Mouse (Mus musculus) right cerebral cortex, postnatal 25 days (tissue): Measurements from ENCODE around the gene Ppm1e.
A peak's percentile ranks its signal among the peaks of the same experiment; 100 is the strongest.

Experiments
- DNase-seq: peaks from one replicate; pipeline ENCODE4 v3.0.0; 2022

Gene Ppm1e

DNA sequence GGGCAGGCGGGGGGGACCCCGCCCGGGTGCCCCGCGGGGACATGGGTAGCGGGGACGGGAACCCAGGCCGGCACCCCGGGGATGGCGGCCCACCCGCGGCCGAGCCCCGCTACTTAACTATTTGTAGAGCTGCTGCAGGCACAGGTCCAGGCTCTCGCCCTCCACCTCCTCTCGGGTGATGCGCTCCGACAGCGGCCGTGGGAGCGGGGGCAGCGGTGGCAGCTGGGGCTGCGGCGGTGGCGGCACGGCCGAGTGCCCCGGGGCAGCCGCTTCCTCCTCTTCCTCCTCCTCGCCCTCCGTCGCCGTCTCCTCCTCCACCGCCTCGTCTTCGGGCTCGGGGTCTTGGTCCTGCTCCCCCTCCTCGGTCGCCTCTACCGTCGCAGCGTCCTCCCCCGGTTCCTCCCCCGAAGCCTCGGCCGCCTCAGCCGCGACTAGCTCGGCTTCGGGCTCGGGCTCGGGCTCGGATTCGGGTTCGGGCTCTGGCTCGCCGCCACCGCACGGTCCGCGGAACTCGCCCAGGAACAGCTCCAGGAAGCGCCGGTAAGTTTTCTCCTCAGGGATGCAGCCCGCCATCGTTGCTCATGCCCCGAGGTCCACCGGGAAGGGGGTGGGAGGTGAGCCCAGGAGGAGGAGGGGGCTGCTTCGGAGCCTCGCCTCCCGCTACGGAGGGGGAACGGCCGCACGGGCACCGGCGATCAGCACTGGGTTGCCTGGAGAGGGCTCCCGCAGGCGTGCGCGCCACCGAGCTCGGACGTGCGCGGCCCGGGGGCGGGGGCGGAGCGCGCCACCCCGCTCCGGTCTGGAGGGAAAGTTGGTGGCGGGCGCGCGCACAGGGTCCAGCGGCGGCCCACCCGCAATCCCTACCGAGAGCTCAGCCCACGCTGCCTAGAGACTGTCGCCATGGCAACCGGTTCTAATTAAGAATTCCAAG lies at the start of gene Ppm1e:
TSS of gene Ppm1e (minus strand) at position 693 of the 931 bp plus-strand sequence.
- DNase-seq = peak; percentile 89

GRCm38 (mm10) chr11:87404876-87405275 lies 46.1 kb upstream of the Ppm1e start, which contains the start of the genes Rad51c and Tex14:
TSS of gene Rad51c (minus strand) at chr11:87404954.
TSS of gene Tex14 (plus strand) at chr11:87405065.
- DNase-seq = no peak

DNA sequence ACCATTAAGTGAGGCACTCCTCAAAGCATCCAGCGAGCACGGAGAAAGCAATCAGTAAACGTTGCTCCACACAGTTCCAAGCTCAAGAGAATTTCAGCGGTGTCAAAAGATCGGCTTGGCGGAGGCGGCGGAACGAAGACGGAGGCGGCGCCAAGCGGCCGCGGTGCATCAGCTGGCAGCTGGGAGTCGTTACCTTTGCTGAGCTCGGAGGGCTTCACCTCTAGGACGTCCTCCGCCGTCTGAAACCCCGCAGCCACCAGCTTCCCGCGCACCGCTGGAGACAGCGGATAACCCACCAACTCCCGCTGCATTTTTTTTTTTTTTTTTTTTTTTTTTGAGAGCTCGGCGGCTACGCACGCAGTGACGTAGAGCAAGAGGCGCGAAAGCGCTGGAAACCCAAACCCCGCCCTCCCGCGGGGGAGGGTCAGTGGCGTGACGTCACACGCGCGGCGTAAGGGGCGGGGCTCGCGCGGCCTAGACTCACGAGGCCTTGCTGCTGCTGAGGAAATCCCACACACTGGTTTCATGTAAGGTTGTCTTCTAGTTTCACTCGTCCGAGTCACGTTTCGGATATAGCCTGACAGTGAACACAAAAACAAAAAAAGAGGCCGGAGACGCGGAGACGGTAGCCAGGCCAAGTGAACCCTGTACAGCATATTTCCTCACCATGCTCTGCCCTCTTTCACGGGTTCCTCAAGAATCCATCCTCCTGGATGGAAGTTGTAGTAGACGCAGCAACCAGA lies 45.5 kb upstream of the Ppm1e start:
- peak; percentile 96 for DNase-seq

DNA sequence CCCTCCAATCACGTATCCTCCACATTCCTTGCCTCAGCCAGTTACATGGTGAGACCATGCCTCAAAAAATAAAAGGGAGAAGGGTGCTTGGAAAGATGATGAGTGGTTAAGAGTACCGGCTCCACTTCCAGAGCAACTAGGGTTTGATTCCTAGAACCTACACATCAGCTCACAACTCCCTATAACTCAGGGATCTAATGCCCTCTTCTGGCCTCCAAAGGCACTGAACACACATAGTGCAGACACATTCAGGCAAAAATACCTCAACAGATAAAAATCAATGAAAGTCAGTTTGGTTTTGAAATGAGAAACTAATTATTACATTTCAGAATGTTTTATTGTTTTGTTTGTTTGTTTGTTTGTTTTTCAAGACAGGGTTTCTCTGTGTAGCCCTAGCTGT lies 39.6 kb upstream of the Ppm1e start:
- DNase-seq = no peak

DNA sequence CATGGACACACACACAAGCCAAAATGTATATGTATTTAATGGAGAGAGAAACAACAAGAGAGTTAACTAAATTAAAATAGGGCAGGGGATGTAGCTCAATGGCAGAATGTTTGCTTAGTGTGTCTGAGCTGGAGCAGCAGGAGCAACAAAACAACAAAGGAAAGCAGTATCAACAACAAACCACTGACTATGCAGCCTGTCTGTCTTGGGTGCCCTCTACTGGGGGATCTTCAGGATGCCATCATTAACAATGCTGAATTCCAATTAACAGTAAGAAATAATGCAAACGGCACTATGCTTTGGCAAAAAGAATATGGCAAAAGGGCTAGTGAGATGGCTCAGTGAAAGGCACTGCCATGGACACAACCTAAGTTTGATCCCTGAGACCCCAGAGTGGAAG lies 35.0 kb upstream of the Ppm1e start:
- peak; percentile 29 for DNase-seq

DNA sequence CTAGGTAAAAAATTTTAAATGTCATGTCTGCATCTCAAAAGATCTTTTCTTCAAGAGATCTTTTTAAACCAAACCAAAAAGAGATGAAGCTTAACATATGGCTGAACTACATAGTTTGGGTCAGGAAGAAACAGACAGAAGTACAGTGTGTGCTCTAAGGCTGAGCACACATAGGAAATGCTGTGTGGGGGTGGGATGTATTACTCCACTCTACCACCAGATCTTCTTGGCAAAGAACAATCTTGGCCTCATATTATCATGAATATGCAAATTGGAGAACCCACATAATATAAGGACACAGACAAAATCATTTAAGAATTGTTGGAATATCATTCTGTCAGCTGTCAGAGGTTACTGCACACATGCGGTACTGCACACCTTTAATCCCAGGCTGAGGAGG lies 26.9 kb upstream of the Ppm1e start:
- DNase-seq = no peak

DNA sequence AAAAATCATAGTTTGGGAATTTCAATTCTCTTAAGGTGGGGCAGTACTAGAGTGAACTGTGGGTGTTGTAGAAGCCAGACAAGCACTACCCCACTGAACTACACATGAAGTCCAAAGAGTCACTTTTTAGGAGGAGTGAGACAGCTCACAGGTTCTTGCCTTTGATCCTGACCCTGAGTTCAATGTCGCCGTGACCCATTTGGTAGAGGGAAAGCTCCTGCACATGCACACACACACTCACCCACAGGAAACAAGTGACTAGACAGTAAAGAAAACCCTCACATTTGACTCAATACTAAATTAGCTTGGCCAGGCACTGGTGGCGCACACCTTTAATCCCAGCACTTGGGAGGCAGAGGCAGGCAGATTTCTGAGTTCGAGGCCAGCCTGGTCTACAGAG lies 25.7 kb upstream of the Ppm1e start:
- no peak for DNase-seq

GRCm38 (mm10) chr11:87367865-87368580 lies 9.2 kb upstream of the Ppm1e start:
- DNase-seq = no peak

DNA sequence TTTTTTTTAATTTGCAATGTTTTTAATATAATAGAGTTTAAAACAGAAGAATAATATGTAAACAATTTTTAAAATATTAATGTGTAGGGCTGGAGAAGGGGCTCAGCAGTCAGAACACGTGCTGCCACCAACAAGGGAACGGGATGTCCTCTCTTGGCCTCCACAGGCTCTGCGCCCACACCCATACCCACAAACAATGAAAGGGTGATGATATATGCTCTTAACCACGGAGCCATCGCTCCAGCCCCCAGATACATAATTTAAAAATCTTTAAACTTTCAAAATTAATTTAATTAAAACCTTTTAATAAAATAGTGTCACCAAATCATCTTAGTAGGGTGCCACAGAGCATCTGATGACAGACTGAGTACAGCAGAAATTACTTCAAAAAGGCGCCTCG lies 8.2 kb upstream of the Ppm1e start:
- no peak for DNase-seq

GRCm38 (mm10) chr11:87365120-87365519 lies 6.3 kb upstream of the Ppm1e start:
- DNase-seq = no peak

DNA sequence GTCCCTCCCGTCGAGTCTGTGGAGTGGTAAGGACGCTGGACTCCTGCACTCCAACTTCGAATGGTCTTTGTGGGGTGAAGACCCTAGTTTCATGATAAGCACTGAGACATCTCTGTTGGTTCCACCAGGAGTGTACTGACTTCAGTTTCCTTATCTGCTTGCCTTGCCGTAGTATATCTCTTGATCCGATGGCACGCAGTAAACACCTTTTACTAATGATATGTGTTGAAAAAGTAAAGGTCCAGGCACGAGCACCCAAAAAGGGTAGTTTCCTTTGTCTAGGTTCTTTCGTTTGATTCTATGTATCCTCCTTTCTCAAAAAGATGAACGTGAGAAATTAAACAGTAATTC lies 414 bp upstream of the Ppm1e start:
- DNase-seq = no peak

DNA sequence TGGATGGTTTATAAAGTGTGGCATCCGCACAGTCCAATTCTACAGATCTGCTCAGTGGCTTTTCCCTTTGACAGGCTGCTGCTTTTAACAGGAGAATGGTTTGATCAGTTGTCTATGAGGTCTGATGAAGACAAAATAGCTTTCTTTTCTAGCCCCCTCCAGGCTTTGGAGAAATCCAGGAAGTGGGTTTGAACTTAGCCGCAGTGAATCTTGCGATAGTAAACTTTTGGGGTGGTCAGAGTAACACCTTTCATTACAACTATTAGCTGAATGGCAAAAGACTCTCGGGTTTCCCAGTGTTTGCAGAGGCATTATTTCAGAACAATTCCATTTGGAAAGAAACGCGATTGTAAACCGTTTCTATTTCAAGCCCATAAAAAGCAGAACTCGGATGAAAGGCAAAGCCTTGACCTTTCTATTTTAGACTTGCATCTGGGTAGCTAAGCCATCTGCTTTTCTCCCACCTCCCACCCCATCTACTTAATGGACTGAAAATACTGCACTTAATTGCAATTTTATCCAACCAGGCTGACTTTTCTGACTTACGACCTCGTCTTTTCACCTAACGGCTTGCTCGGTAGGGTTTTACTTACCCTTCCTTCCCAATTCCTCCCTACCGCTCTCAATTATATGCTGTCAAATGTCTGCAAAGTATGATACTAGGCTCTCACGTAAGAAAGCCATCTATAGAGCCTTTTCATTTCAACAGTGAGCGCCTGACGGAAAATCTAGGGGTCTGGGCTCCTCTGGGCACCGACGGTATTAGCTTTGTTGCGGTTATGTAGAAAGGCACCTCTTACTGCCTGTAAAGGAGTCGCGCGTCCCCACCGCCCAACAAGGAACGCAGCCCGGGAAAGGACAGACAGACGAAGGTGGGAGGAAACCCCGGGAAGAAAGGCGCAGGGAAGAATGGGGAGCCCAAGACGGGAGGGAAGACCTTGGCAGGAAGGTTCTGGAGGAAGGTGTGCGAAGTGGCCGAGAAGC lies 1.2 kb downstream of the Ppm1e start:
- DNase-seq = peak; percentile 33

DNA sequence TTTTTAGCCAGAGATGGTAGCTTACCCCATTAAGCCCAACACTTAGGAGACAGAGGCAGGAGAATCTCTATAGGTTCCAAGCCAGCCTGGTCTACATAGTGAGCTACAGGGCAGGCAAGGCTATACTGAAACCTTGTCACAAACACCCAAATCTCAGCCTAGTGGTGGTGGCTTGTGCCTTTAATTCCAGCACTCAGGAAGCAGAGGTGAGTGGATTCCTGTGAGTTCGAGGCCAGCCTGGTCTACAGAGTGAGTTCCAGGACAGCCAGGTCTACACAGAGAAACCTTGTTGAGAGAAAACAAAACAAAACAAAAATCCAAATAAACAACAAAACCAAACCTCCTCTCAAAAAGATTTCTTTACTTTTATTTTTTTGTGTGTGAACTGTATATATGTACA lies 4.0 kb downstream of the Ppm1e start:
- DNase-seq = no peak

DNA sequence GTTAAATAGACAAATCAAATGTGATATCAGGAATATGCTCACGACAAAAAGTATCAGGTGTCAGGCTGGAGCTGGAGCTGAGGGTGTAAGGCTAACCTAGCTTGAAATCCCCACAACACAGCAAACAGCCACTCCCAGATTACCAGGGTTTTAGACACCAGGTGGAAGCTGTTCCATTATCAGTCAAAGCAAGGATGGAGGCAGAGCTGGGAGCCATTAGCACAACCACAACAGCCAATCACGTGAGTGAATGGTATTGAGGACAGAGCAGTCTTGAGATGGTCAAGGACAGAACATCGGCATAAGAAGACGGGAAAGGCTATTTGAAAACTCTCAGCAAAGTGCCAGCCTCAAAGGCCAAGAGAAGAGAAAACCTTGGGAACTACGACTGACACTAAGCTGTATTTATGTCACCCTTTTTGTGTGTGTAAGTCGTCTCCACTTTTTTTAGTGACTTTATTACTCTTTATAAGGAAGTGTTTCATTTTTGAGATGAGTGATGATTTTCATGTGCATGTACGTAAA lies 5.1 kb downstream of the Ppm1e start:
- DNase-seq = no peak

- DNase-seq = no peak
Observed at GRCm38 (mm10) chr11:87326381-87326780, 32.4 kb downstream of the Ppm1e start.

- DNase-seq = no peak
Observed at GRCm38 (mm10) chr11:87322558-87322957, 36.3 kb downstream of the Ppm1e start.

GRCm38 (mm10) chr11:87320007-87320406 lies 38.8 kb downstream of the Ppm1e start:
- DNase-seq = no peak

DNA sequence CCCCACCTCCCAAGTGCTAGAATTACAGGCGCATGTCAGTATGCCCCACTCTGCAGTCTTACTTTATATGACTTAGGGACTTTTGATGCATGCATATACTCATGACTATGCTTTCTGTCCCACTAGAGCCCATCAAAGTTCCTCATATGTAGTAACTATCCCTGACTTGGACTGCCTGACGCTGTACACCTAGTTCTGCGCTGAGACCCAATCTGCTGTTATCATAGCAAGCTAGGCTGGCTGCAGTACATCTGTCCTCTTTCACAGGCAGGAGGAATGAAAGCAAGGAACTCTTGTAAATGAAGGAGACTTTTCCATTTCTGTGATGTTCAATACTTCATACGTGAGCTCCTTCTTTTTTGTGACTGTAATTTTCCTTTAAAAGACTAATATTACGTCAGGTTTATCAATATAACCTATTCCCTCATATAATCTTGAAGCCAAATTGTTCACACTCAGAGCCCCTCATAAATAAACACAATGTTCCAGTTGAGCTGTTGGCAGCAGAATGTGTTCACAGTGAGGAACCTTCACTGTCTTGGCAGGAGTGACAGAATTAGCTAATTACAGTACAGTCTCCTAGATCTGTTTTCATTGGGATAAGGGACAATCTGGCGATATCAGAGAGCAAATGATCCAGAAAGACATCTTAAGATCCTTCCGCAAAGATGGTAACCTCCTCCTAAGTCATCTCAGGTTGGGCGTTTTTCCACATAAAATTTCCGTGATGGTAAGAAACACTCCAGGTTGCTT lies 39.7 kb downstream of the Ppm1e start:
- no peak for DNase-seq

DNA sequence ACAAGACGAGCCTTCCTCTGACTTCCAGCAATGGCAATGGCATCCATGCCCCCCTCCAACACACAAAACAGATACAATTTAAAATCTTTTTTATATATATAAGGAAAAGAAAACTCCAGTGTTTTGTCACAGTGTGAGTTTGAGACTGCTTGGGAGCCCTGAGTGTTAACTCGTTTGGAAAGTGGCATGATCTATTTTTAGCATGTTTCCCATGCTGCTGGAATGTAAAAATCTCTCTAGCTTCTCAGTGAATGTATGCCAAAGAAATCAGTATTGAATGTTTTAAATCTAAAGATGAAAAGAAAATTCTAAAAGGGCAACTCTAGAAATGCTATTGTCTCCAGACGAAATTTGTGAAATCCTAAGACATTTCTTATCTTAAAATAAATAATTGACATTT lies 45.3 kb downstream of the Ppm1e start:
- no peak for DNase-seq

DNA sequence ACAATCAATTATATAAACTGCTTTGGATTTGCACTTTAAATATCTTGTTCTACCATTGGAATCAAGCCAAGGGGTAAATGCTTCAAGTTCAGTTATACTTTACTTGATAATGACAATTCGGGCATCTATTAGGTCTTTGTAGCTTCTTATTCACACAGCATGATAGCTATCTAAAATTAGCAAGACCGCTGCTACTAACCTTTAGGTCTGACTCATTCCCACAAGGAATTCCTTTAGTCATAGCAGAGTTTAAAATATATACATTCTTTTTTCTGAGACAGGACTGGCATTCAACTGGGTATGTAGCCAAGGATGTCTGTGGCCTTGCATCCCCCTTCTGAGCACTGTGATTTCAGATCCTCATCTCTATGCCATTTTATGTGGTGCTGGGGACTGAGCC lies 48.5 kb downstream of the Ppm1e start:
- no peak for DNase-seq
